Mouse (Mus musculus) frontal cortex, postnatal 10 days (tissue): ENCODE results near the gene Eif4ebp2.

Experiments used
- DNase-seq, 2 experiments: peaks; one replicate each; pipeline ENCODE4 v3.0.0; 2022; ENCODE audit warnings: low spot score in 2 of 2, mixed read lengths in 1 of 2

Gene Eif4ebp2

GRCm38 (mm10) chr10:61383021-61383714 is 69.3 kb downstream of the Eif4ebp2 start, which contains the start of gene Pald1:
Gene Pald1 (minus strand): TSS chr10:61383530.
- DNase-seq = peak; percentile 64 to 68

DNA sequence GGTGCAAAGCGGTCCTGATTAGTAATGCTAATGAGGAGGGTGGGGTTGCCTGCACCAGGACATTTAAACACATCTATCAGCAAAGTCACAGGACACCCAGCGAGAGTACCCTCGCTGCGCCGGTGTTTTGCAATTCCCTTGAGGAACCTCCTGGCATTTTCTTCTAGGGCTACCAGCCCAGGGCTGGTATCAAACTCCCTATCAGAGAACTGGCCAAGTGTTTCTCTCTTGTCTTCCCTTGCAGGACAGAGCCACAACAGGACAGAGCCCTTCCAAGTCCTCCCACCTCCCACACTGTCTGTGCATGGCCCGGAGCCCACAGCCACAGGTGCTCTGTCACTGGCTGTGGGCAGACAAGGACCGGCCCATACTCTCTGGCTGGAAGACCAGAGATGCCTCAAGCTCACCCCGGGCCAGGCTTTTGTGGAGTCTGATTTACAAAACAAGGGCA is 70.2 kb downstream of the Eif4ebp2 start:
- DNase-seq = no peak

- no peak for DNase-seq
These were observed 70.6 kb downstream of the Eif4ebp2 start for GRCm38 (mm10) chr10:61381823-61382222.

- no peak for DNase-seq
These were observed 72.3 kb downstream of the Eif4ebp2 start for GRCm38 (mm10) chr10:61380186-61380585.

DNA sequence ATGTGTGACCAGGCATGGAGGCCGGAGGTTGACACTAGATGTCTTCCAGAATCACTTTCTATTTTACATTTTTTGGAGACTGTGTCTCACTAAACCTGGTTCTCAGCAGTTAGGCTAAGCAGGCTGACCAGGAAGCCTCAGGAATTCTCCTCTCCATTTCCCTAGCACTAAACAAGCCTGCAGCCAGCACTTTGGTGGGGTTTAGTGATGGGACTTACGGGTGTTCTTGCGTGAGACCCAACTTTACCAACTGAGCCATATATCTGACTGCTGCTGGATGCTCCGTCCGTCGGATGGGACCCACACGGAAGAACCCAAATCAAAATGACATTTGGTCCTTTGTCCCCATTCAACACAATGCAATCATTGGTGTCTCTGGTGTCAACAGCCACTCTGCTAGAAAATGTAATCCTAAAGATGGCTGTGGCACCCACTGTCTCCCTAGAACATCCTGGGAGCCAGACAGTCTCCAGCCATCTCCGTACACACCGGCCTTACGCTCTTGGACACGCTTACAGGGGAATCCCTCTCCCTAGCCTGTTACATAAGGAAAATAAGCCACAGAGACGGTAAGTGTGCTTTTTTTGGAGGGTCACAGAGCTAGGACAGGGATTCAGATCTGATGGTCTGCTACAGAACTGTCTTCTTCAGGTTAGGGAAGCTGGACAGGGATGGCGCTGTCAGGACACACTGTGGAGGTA is 73.0 kb downstream of the Eif4ebp2 start:
- no peak for DNase-seq

- no peak for DNase-seq
These were observed 73.8 kb downstream of the Eif4ebp2 start for GRCm38 (mm10) chr10:61378698-61379097.
